Mouse (Mus musculus) midbrain, postnatal 0 days (tissue): Measurements from ENCODE around the gene Bcorl1. TPM values are rescaled to one million over a fixed set of nuclear protein-coding genes. Genes with fewer than 3 reads are reported as not detected.
A peak's percentile ranks its signal among the peaks of the same experiment; 100 is the strongest.

Source experiments
- ATAC-seq: fragments of 200-750 bp; cut with Nextera tagmentation; 2 replicates; pipeline ENCODE4 v1.8.0; 2017; ENCODE audit warnings: moderate number of reproducible peaks, mild to moderate bottlenecking, moderate TSS enrichment, moderate library complexity; ENCODE audit not compliant: low FRiP score
- DNase-seq: peaks from one replicate; pipeline ENCODE4 v3.0.0-alpha.2; 2015; ENCODE audit warnings: low spot score
- H3K27ac ChIP-seq: fragments of 300-500 bp; sonication (generic); 2 replicates; pipeline ENCODE4 v1.5.1; 2014; ENCODE audit warnings: low read depth, mild to moderate bottlenecking, low read length, mixed read lengths
- H3K27me3 ChIP-seq: fragments of 300-500 bp; sonication (generic); 2 replicates; pipeline ENCODE4 v1.6.1; 2014; ENCODE audit warnings: low read length, control low read depth, mixed read lengths; ENCODE audit not compliant: insufficient read depth
- H3K36me3 ChIP-seq: fragments of 300-500 bp; sonication (generic); 2 replicates; pipeline ENCODE4 v1.6.1; 2014; ENCODE audit warnings: low read length, control low read depth, mixed read lengths; ENCODE audit not compliant: insufficient read depth
- H3K4me1 ChIP-seq: fragments of 300-500 bp; sonication (generic); 2 replicates; pipeline ENCODE4 v1.6.1; 2014; ENCODE audit warnings: mild to moderate bottlenecking, control low read depth, antibody characterized with exemption, low read length, mixed read lengths; ENCODE audit not compliant: insufficient read depth
- H3K4me2 ChIP-seq: fragments of 300-500 bp; sonication (generic); 2 replicates; pipeline ENCODE4 v1.6.1; 2014; ENCODE audit warnings: low read depth, mild to moderate bottlenecking, low read length, mixed read lengths; ENCODE audit not compliant: poor library complexity, severe bottlenecking
- H3K4me3 ChIP-seq: fragments of 300-500 bp; sonication (generic); 2 replicates; pipeline ENCODE4 v1.5.1; 2014; ENCODE audit warnings: low read depth, mild to moderate bottlenecking, low read length, moderate library complexity
- H3K9ac ChIP-seq: fragments of 300-500 bp; sonication (generic); replicated peaks from 2 replicates; pipeline ENCODE4 v1.6.1; 2014; ENCODE audit warnings: mild to moderate bottlenecking, low read length, moderate library complexity, mixed read lengths; ENCODE audit not compliant: poor library complexity, severe bottlenecking
- H3K9me3 ChIP-seq: fragments of 300-500 bp; sonication (generic); 2 replicates; pipeline ENCODE4 v1.6.1; 2016; ENCODE audit warnings: low read length, control low read depth
- CTCF ChIP-seq: IDR thresholded peaks from 2 replicates; pipeline ENCODE4 v1.5.1; 2016; ENCODE audit warnings: antibody characterized with exemption, mild to moderate bottlenecking
- WGBS: fragments of 180-500 bp; shearing (Covaris S2); extraction: QIAGEN DNeasy Blood & Tissue Kit; methylation state at CpG from one replicate; pipeline ENCODE4 v1.1.7; 2014; 5-methylcytosine and 5-hydroxymethylcytosine counted together
- polyA plus RNA-seq: library from polyadenylated mRNA; unstranded; fragments of >200 nt; fragmentation: Nextera tagmentation; extraction: Ambion mirVana; gene quantifications from 2 replicates; pipeline ENCODE4 v1.2.1, GENCODE M21; 2015
- total RNA-seq: library from RNA; depleted of rRNA; stranded (reverse); fragments of >200 nt; gene quantifications from 2 replicates; pipeline ENCODE4 v1.2.3, GENCODE M21; 2014

The Bcorl1 gene
- total and polyA plus RNA-seq, 2 experiments from 2014 or later, result 4.7 to 13.5 TPM

DNA sequence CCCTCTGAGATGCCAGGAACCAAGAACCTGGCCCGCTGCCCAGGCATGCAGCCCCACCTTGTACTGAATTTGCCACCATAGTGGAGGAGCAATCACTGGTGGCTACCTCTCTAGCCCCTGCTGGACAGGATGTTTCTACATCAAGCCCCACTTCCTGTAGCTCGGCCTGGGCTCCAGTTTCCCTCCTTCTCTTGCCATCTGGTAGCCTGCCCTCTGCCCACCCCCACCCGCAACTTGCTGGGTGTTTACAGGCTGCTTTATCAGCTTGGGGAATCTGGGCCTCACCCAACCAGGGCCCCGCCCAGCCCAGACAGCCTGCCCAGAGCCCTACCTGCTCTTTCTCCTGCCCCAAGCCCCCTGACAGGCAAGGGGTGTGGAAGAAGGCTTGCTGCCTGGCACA lies 97.9 kb downstream of the Bcorl1 start:
- Histone ChIP-seq H3K27me3 (no peaks in the 10 kb centered on the region), H3K4me2 (no peak overlapping the region), H3K4me3 (no peak overlapping the region), H3K4me1 (no peaks in the 10 kb centered on the region), H3K36me3 (no peaks in the 10 kb centered on the region), H3K9me3 (no peaks in the 10 kb centered on the region), H3K27ac (no peak overlapping the region), H3K9ac (no peak overlapping the region)
- no peak for DNase-seq
- ATAC-seq, result no peak
- WGBS, result 73% methylated on average over 4 of the region's 4 CpGs
- TF ChIP-seq CTCF, result no peak

DNA sequence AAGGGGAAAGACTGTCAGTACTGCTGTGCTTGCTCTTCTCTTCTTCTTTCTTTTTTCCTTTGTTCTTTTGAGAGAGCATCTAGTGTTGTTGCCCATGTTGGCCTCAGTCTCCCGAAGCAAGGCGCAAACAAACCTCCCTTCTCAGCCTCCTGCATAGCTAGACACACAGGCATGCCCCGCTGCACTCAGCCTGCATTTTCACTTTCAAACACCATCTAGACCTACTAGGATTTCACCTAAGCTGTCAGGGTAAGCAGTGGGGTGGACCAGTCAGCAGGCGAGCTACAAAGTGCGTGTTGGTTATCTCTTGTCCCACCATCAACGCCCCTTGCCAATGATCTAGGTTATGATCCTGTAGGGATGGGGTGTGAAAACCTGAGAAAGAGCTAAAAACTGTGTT lies 100.4 kb downstream of the Bcorl1 start:
- no peaks in the 10 kb centered on the region for H3K9me3 ChIP-seq
- no peaks in the 10 kb centered on the region for H3K4me1 ChIP-seq
- no peaks in the 10 kb centered on the region for H3K27me3 ChIP-seq
- no peaks in the 10 kb centered on the region for H3K36me3 ChIP-seq
- no peak overlapping the region for H3K27ac ChIP-seq
- no peak for TF ChIP-seq CTCF
- H3K4me2 ChIP-seq, result no peak overlapping the region
- 93% methylated on average over 6 of the region's 6 CpGs for WGBS
- ATAC-seq (no peak), DNase-seq (no peak)
- H3K4me3 ChIP-seq, result no peak overlapping the region
- no peak overlapping the region for H3K9ac ChIP-seq

DNA sequence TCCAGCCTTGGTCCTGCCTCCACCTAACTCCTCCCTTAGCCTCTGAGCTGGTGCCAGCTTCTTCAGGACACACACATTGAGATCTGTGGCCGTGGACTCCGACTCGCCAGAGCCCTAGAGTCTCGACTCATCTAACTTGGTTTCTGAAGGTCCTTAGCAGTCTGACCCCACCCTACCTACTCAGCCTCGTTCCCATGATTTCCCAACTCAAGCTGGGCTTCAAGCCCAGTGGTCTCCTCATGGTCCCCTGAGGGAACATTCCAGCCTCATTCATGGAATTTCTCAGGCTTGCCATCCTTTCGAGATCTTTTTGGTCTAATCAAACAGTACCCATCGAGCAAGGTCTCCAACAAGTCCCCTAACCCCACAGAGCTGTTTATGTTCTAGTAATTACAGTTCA lies 100.8 kb downstream of the Bcorl1 start:
- no peaks in the 10 kb centered on the region for H3K27me3 ChIP-seq
- ATAC-seq, result no peak
- 83% methylated on average over 7 of the region's 7 CpGs for WGBS

DNA sequence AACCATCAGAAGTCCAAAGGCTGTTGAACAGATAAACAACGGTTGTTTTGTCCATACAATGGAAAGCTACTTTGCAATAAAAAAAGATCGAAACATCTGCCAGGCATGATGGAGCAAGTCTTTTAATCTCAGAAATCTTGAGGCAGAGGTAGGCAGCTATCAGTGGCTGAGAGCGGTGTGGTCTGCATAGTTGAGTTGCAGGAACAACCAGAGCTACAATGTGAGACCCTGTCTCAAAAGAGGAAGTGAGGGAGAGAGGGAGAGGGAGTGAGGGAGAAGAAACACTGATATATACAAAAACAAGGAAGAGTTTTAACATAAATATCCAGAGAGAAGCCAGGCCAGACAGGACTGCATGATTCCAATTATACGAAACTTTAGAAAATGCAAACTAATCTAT lies 103.5 kb downstream of the Bcorl1 start:
- Histone ChIP-seq H3K9me3 (no peaks in the 10 kb centered on the region), H3K9ac (no peak overlapping the region), H3K27me3 (no peaks in the 10 kb centered on the region), H3K4me2 (no peak overlapping the region), H3K4me1 (no peaks in the 10 kb centered on the region), H3K36me3 (no peaks in the 10 kb centered on the region), H3K4me3 (no peak overlapping the region), H3K27ac (no peak overlapping the region)
- TF ChIP-seq CTCF, result no peak
- ATAC-seq (no peak), DNase-seq (no peak)
- WGBS, result 86% methylated on average over 4 of the region's 4 CpGs

More for the DNA sequence above, 100.8 kb downstream of the Bcorl1 start:
- Histone ChIP-seq H3K9ac (no peak overlapping the region), H3K4me2 (no peak overlapping the region), H3K4me3 (no peak overlapping the region), H3K9me3 (no peaks in the 10 kb centered on the region), H3K4me1 (no peaks in the 10 kb centered on the region), H3K27ac (no peak overlapping the region), H3K36me3 (no peaks in the 10 kb centered on the region)
- DNase-seq, result no peak
- TF ChIP-seq CTCF, result no peak

DNA sequence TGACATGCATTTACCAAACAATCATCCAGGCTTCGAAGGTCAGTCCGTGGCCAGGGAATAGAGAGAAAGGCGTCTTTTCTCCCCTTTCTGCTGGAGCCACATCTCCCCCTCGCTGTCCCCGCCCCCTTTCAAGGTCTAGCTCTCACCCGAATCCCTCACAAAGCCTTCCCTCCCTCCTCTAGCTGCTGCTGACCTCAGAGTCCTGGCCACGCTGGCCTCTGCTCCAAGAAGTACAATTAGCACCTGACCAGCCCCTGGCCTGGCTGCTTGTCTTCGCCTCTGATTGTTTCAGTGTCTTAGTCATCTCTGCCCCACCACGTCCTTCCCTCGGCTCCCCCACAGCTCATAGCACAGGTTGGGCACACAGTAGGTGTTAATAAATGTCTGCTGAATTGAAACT lies 108.5 kb downstream of the Bcorl1 start:
- no peak for TF ChIP-seq CTCF
- H3K9me3 ChIP-seq, result no peaks in the 10 kb centered on the region
- DNase-seq, result no peak
- no peak overlapping the region for H3K4me3 ChIP-seq
- H3K27ac ChIP-seq, result no peak overlapping the region
- no peaks in the 10 kb centered on the region for H3K36me3 ChIP-seq
- no peak for ATAC-seq
- no peaks in the 10 kb centered on the region for H3K27me3 ChIP-seq
- no peak overlapping the region for H3K4me2 ChIP-seq
- H3K4me1 ChIP-seq, result no peaks in the 10 kb centered on the region
- WGBS, result 33% methylated on average over 10 of the region's 10 CpGs
- H3K9ac ChIP-seq, result no peak overlapping the region

DNA sequence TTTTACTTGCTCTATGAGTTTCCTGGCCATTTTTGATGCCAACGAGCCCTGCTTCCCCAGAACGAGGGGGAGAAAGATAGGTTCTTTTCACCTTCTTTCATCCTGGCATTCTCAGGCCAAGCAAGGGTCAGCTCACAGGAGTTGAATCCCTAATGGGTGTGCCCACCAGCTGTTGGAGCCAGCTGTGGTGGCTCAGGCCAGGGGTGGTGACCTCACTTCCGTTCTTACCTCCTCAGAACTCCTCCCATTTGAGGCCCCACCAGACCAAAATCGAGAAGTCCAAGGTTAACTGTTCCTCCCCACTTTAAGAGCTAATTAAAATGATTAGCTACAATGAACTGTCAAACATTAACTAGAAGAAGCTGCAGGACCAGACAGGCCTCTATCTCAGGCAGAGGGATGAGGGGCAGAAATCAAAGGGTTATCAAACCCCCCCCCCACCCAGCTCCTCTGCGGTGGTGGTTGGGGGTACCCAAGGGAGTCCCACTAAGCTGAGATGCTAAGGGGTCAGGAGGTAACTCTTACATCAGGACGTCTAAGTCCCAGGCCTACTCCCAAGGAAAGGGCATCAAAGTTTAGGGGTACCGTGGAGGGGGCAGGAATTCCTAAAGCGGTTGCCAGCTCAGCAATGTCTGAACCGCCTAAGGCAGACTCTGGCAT lies 111.2 kb downstream of the Bcorl1 start:
- H3K27me3 ChIP-seq, result no peaks in the 10 kb centered on the region
- ATAC-seq, result peak; percentile 26; the same call in 1 of the 2 replicates
- no peak for DNase-seq
- no peak overlapping the region for H3K9ac ChIP-seq
- TF ChIP-seq CTCF, result no peak
- H3K27ac ChIP-seq, result no peak overlapping the region
- no peak overlapping the region for H3K4me3 ChIP-seq
- H3K4me2 ChIP-seq, result peak overlapping the region; percentile 47
- WGBS, result 36% methylated on average over 9 of the region's 9 CpGs
- H3K36me3 ChIP-seq, result no peaks in the 10 kb centered on the region
- H3K9me3 ChIP-seq, result no peaks in the 10 kb centered on the region
- no peaks in the 10 kb centered on the region for H3K4me1 ChIP-seq
